Mouse (Mus musculus) heart, embryonic 11.5 days (tissue): ENCODE data around the gene C130074G19Rik. TPM values are rescaled to one million over a fixed set of nuclear protein-coding genes. Genes with fewer than 3 reads are reported as not detected.
A peak's percentile ranks its signal among the peaks of the same experiment; 100 is the strongest.

Source experiments
- ATAC-seq: fragments of 200-750 bp; cut with Nextera tagmentation; replicated peaks from 2 replicates; pipeline ENCODE4 v1.8.0; 2017; ENCODE audit warnings: moderate library complexity; ENCODE audit not compliant: insufficient number of reproducible peaks, low FRiP score, low TSS enrichment
- H3K27ac ChIP-seq: fragments of 300-500 bp; sonication (generic); 2 replicates; pipeline ENCODE4 v1.5.1; 2014; ENCODE audit warnings: mild to moderate bottlenecking, low read depth, low read length
- H3K27me3 ChIP-seq: fragments of 300-500 bp; sonication (generic); 2 replicates; pipeline ENCODE4 v1.6.1; 2014; ENCODE audit warnings: mild to moderate bottlenecking, low read length, mixed read lengths; ENCODE audit not compliant: control insufficient read depth, insufficient read depth
- H3K36me3 ChIP-seq: fragments of 300-500 bp; sonication (generic); 2 replicates; pipeline ENCODE4 v1.6.1; 2014; ENCODE audit warnings: mild to moderate bottlenecking, low read length, moderate library complexity, mixed read lengths; ENCODE audit not compliant: control insufficient read depth, insufficient read depth
- H3K4me1 ChIP-seq: fragments of 300-500 bp; sonication (generic); 2 replicates; pipeline ENCODE4 v1.6.1; 2014; ENCODE audit warnings: low read length; ENCODE audit not compliant: control insufficient read depth, insufficient read depth
- H3K4me2 ChIP-seq: fragments of 300-500 bp; sonication (generic); 2 replicates; pipeline ENCODE4 v1.6.1; 2014; ENCODE audit warnings: mild to moderate bottlenecking, moderate library complexity
- H3K4me3 ChIP-seq: fragments of 300-500 bp; sonication (generic); 2 replicates; pipeline ENCODE4 v1.5.1; 2014; ENCODE audit warnings: low read depth, low read length
- H3K9ac ChIP-seq: fragments of 300-500 bp; sonication (generic); 2 replicates; pipeline ENCODE4 v1.6.1; 2014; ENCODE audit warnings: mild to moderate bottlenecking, low read depth, low read length, moderate library complexity
- H3K9me3 ChIP-seq: fragments of 300-500 bp; sonication (generic); replicated peaks from 2 replicates; pipeline ENCODE4 v1.6.1; 2016; ENCODE audit warnings: low read length; ENCODE audit not compliant: control insufficient read depth
- WGBS: fragments of 180-500 bp; shearing (Covaris S2); extraction: QIAGEN DNeasy Blood & Tissue Kit; methylation state at CpG from one replicate; pipeline ENCODE4 v1.1.7; 2014; ENCODE audit not compliant: insufficient replicate concordance; 5-methylcytosine and 5-hydroxymethylcytosine counted together
- polyA plus RNA-seq: library from polyadenylated mRNA; unstranded; fragments of >200 nt; fragmentation: Nextera tagmentation; extraction: Ambion mirVana; gene quantifications from 2 replicates; pipeline ENCODE4 v1.2.1, GENCODE M21; 2014

The C130074G19Rik gene
- polyA plus RNA-seq, 1 experiment from 2014 or later: 0.60 TPM

GRCm38 (mm10) chr1:184845111-184846071 lies 37.6 kb downstream of the C130074G19Rik start:
- Histone ChIP-seq H3K9ac (peak overlapping the region; percentile 93), H3K4me2 (peak overlapping the region; percentile 89), H3K9me3 (no peaks in the 10 kb centered on the region), H3K27me3 (peaks cover 17% of the 10 kb centered on the region; the same call in 1 of the 2 replicates), H3K4me1 (peaks cover 13% of the 10 kb centered on the region), H3K4me3 (peak overlapping the region; percentile 87), H3K27ac (peak overlapping the region; percentile 82), H3K36me3 (no peaks in the 10 kb centered on the region)
- ATAC-seq: peak; percentile 98
- WGBS: under 1% methylated on average over 67 of the region's 67 CpGs

- Histone ChIP-seq H3K4me1 (peaks cover 13% of the 10 kb centered on the region), H3K4me3 (peak overlapping the region; percentile 87), H3K9me3 (no peaks in the 10 kb centered on the region), H3K9ac (peak overlapping the region; percentile 93), H3K36me3 (no peaks in the 10 kb centered on the region), H3K27me3 (peaks cover 17% of the 10 kb centered on the region; the same call in 1 of the 2 replicates), H3K27ac (peak overlapping the region; percentile 82; the same call in 1 of the 2 replicates), H3K4me2 (peak overlapping the region; percentile 89)
- 19% methylated on average over 15 of the region's 15 CpGs for WGBS
- no peak for ATAC-seq
Measured at GRCm38 (mm10) chr1:184844326-184845066, 38.5 kb downstream of the C130074G19Rik start.

GRCm38 (mm10) chr1:184837649-184838048 lies 45.4 kb downstream of the C130074G19Rik start:
- Histone ChIP-seq H3K27ac (no peak overlapping the region), H3K36me3 (peaks cover 9% of the 10 kb centered on the region), H3K4me2 (no peak overlapping the region), H3K4me3 (no peak overlapping the region), H3K9ac (no peak overlapping the region), H3K4me1 (peaks cover 6% of the 10 kb centered on the region), H3K9me3 (no peaks in the 10 kb centered on the region), H3K27me3 (no peaks in the 10 kb centered on the region)
- ATAC-seq: no peak
- 84% methylated on average over 4 of the region's 4 CpGs for WGBS

GRCm38 (mm10) chr1:184836350-184836749 lies 46.7 kb downstream of the C130074G19Rik start:
- H3K27me3 ChIP-seq: no peaks in the 10 kb centered on the region
- H3K4me3 ChIP-seq: no peak overlapping the region
- no peak for ATAC-seq
- peaks cover 11% of the 10 kb centered on the region for H3K36me3 ChIP-seq
- H3K9me3 ChIP-seq: no peaks in the 10 kb centered on the region
- no peaks in the 10 kb centered on the region for H3K4me1 ChIP-seq
- 74% methylated on average over 5 of the region's 5 CpGs for WGBS
- H3K4me2 ChIP-seq: no peak overlapping the region
- H3K27ac ChIP-seq: no peak overlapping the region
- no peak overlapping the region for H3K9ac ChIP-seq

- no peak for ATAC-seq
- WGBS: 78% methylated on average over 7 of the region's 7 CpGs
- Histone ChIP-seq H3K27ac (no peak overlapping the region), H3K27me3 (no peaks in the 10 kb centered on the region), H3K36me3 (peaks cover 16% of the 10 kb centered on the region), H3K9me3 (no peaks in the 10 kb centered on the region), H3K4me2 (no peak overlapping the region), H3K4me3 (no peak overlapping the region), H3K9ac (no peak overlapping the region), H3K4me1 (no peaks in the 10 kb centered on the region)
Measured at GRCm38 (mm10) chr1:184833499-184833898, 49.5 kb downstream of the C130074G19Rik start.

- H3K27me3 ChIP-seq: no peaks in the 10 kb centered on the region
- H3K36me3 ChIP-seq: peaks cover 16% of the 10 kb centered on the region
- ATAC-seq: no peak
- WGBS: 80% methylated on average over 10 of the region's 10 CpGs
- no peak overlapping the region for H3K27ac ChIP-seq
- H3K4me3 ChIP-seq: no peak overlapping the region
- H3K9ac ChIP-seq: no peak overlapping the region
- no peaks in the 10 kb centered on the region for H3K4me1 ChIP-seq
- H3K9me3 ChIP-seq: no peaks in the 10 kb centered on the region
- no peak overlapping the region for H3K4me2 ChIP-seq
Measured at GRCm38 (mm10) chr1:184832211-184832610, 50.8 kb downstream of the C130074G19Rik start.

- Histone ChIP-seq H3K27ac (no peak overlapping the region), H3K4me1 (no peaks in the 10 kb centered on the region), H3K4me2 (no peak overlapping the region), H3K4me3 (no peak overlapping the region), H3K9me3 (no peaks in the 10 kb centered on the region), H3K36me3 (peaks cover 16% of the 10 kb centered on the region), H3K27me3 (no peaks in the 10 kb centered on the region), H3K9ac (no peak overlapping the region)
- WGBS: 78% methylated on average over 8 of the region's 8 CpGs
- ATAC-seq: no peak
Measured at GRCm38 (mm10) chr1:184829897-184830296, 53.1 kb downstream of the C130074G19Rik start.

GRCm38 (mm10) chr1:184827175-184827701 lies 55.8 kb downstream of the C130074G19Rik start:
- Histone ChIP-seq H3K9ac (peak overlapping the region; percentile 54), H3K4me3 (peak overlapping the region; percentile 27)
- 25% methylated on average over 23 of the region's 23 CpGs for WGBS

More at GRCm38 (mm10) chr1:184827175-184827701, 55.8 kb downstream of the C130074G19Rik start:
- peak overlapping the region; percentile 62 for H3K4me2 ChIP-seq
- no peaks in the 10 kb centered on the region for H3K27me3 ChIP-seq
- no peaks in the 10 kb centered on the region for H3K9me3 ChIP-seq
- ATAC-seq: no peak
- H3K27ac ChIP-seq: no peak overlapping the region
- peaks cover 3% of the 10 kb centered on the region; the same call in 1 of the 2 replicates for H3K4me1 ChIP-seq
- peaks cover 6% of the 10 kb centered on the region; the same call in 1 of the 2 replicates for H3K36me3 ChIP-seq
